Mouse (Mus musculus) c-Kit-negative CD71-positive TER-119-positive erythroid progenitor cells, embryonic 14.5 days (primary cell): ENCODE data around the gene Ifnl2.
A peak's percentile ranks its signal among the peaks of the same experiment; 100 is the strongest.
"Not testable (repeated sequence)": the region's sequence is repeated elsewhere in the genome, so short reads cannot be mapped to it uniquely, and the experiment has no call there.

Experiments
- DNase-seq: peaks from one replicate; pipeline ENCODE4 v3.0.0-alpha.2; 2013; ENCODE audit warnings: low read depth, low spot score

Gene Ifnl2

GRCm38 (mm10) chr7:28510405-28510974 lies at the start of gene Ifnl2:
Gene Ifnl2 (minus strand): TSS chr7:28510455.
- DNase-seq: not testable (repeated sequence)

- no peak for DNase-seq
These were observed 48.2 kb upstream of the Ifnl2 start for GRCm38 (mm10) chr7:28558486-28558885.

DNA sequence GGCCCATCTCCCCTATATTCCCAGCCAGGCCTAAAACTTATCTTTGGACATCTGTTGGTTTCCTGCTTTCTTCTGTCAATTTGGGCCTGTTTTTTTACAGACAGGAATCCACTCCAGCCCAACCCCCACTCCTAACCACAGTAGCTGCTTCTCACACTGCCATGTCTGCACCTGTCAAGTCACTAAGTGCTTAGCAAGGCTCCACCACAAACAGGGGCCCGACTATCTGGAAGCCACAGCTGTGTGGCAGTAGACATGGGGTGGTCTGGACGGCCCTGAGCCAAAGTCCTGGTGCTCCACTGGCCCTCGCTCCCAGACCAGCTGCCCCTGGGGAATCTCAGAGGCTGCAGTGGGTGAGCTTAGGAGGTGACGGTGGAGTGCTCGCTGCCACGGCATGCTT lies 47.5 kb upstream of the Ifnl2 start:
- no peak for DNase-seq

DNA sequence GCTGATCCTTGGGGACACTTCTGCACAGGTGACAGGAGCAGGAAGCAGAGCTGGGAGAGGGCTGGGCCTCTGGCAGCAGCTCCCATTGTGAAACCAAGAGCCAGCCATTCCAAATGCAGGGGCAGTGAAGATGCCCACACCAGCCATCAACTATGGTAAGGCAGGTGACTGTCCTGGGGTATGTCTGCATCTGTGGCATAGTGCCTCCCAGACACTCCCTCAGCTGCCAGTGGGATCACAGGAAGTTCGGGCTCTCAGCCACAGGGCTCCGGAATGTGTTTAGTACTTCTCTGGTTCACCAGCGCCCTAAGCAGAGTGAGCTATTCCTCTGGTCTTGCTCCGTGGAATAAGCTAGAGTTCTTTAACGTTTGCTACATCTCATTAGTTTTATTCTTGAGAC lies 46.8 kb upstream of the Ifnl2 start:
- DNase-seq: no peak

- no peak for DNase-seq
These were observed 45.8 kb upstream of the Ifnl2 start for GRCm38 (mm10) chr7:28555939-28556535.

- no peak for DNase-seq
These were observed 42.8 kb upstream of the Ifnl2 start for GRCm38 (mm10) chr7:28553076-28553475.

GRCm38 (mm10) chr7:28547628-28548027 lies 37.4 kb upstream of the Ifnl2 start:
- DNase-seq: no peak

- no peak for DNase-seq
These were observed 36.9 kb upstream of the Ifnl2 start, which contains the start of gene Nccrp1 for GRCm38 (mm10) chr7:28547154-28547553. Gene Nccrp1 (minus strand): TSS chr7:28547254.

DNA sequence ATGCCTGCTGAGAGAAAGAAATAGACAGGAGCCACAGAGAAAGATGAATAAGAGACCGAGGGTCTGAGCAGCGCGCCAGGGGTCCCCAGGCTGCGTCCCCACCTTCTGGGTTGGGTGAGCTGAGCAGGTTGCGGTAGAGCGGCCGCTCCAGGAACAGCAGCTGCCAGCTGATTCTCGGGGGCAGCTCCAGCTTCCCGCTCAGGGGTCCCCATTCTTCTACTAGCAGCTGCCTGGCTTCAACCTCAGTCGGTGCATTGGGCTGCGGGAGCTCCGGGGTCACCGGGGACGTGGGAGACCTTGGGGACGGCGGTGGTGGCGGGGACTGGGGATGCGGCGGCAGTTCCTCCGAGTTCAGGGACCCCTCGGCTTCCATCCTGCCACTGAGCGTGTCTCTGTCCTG lies 36.4 kb upstream of the Ifnl2 start:
- no peak for DNase-seq

GRCm38 (mm10) chr7:28545891-28546210 lies 35.6 kb upstream of the Ifnl2 start:
- no peak for DNase-seq

GRCm38 (mm10) chr7:28545048-28545890 lies 35.0 kb upstream of the Ifnl2 start:
- DNase-seq: no peak

DNA sequence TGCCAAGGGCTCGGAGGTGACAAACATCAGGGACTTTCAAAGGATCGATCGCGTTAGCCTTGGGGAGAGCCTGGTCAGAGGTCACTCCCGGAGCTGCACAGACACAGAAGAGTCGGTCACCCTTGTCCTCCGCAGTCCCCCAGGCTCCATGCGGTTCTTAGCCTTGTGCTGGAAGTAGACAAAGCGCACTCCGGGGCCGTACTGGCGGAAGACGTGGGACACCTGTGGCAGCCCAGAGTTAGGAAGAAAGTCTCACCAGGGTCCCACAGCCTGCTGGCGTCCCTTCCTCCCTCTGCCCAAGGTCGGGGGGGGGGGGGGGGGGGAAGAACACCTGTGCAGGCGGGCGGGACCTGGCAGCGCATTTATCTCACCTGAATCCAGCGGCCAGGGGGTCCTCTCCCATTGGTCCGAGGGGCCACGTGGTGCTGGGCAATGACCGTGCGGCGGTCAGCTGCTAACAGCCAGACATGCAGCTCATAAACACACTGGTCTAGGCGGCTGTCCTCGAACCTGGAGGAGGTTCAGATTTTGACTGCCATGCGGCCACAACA lies 33.9 kb upstream of the Ifnl2 start:
- DNase-seq: no peak

DNA sequence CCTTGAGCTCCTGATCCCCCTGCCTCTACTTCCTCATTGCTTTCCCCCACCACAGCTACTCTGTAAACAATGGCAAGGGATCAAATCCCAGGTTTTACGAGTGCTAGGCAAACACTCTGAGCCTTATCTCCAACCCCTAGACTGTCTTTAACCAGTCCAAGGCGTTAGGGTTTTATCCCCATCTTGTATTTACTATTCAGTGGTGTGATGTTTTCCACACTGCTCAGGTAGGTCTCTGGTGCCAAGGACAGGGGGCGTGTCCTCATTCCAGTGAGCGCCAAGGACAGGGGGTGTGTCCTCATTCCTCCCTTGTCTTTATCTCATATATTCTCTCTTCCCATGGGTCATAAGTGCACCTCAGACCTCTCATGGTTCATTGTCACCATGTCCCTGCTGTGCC lies 30.3 kb upstream of the Ifnl2 start, which contains the start of gene Sycn:
Gene Sycn (plus strand): TSS at position 360 of the 400 bp plus-strand sequence.
- DNase-seq: no peak

- DNase-seq: not testable (repeated sequence)
These were observed 28.6 kb upstream of the Ifnl2 start for GRCm38 (mm10) chr7:28538886-28539285.

- DNase-seq: no peak
These were observed 21.8 kb upstream of the Ifnl2 start for GRCm38 (mm10) chr7:28532005-28532404.

GRCm38 (mm10) chr7:28527922-28528719 lies 17.9 kb upstream of the Ifnl2 start:
- peak; percentile 50 for DNase-seq

DNA sequence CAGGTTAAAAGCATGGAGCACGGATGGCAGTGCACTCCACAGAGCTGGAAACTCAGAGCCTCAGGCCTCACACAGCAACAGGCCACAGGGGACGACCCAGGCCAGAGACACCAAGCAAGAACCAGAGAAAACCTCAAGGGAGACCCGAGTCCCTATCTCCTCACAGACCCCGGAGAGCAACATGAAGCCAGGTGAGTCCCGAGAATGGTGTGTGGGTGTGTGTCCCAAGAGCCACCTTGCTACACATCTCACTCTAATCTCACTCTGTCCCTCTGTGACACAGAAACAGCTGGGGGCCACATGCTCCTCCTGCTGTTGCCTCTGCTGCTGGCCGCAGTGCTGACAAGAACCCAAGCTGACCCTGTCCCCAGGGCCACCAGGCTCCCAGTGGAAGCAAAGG lies 12.3 kb upstream of the Ifnl2 start, which contains the start of gene Ifnl3:
Gene Ifnl3 (plus strand): TSS at position 301 of the 400 bp plus-strand sequence.
- DNase-seq: not testable (repeated sequence)

- DNase-seq: no peak
These were observed 1.2 kb upstream of the Ifnl2 start for GRCm38 (mm10) chr7:28511441-28511840.

DNA sequence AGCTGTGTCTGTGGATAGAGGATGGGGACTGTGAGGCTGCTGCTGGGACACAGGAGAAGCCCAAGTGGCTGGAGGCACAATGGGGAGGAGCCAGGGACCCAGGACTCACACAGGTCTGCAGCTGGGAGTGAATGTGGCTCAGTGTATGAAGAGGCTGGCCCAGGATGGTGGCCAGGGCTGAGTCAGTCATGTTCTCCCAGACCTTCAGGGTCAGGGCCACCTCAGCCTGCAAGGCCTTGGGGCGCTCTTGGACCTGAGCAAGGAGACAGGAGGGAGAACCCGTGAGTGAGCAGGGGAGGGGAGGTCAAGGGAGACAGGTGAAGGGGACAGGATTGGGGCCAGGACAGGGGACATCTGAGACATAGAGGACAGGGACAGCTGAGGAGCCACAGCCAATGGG lies 1.1 kb downstream of the Ifnl2 start:
- not testable (repeated sequence) for DNase-seq

DNA sequence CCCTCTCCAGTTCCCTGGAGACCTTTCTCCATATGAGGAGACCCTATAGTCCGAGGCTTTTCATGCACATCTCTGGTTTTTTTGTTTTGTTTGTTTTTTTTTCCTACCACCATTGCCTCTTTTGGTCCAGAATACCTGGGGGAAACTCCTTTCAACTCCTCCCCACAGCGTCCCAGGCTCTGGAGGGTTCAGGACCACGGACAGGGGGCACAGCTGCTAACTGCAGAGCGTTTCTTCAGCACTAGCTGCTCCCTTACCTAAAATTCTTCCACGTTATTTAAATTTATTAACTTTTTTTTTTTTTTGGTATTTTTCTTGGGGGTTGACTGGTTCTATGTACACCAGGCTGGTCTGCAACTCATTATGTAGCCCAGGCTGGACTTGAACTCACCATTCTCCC lies 4.7 kb downstream of the Ifnl2 start:
- DNase-seq: no peak

DNA sequence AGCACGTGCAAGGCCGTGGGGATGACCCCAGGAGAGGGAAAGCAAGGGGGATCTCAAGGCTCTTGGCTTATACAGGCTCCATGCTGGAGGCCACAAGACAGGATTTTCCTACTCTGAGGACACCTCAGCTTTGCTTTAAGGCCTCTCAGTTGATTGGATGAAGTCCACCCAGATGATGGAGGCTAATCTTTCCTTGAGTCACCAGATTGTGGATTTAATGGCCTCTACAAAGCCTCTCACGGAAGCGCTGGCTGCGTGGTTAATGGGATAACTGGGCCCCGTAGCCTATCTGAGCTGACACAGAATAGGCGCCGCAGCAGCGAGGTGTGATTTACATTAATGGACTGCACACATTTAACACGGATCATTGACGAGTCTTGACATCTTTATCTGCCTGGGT lies 14.8 kb downstream of the Ifnl2 start:
- DNase-seq: no peak

DNA sequence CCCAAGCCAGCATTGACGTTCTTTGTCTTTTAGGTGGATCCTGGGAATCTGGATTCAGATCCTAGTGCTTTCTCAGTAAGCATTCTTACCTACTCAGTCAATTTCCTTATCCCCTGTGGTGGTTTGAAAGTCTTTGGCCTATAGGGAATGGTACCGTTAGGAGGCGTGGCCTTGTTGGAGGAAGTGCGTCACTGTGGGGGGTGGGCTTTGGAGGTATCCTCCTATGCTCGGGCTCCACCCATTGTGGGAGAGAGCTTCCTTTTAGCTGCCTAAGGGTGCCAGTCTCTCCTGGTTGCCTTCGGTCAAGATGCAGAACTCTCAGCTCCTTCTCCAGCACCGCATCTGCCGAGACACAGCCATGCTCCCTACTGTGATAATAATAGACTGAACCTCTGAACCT lies 17.9 kb downstream of the Ifnl2 start:
- DNase-seq: no peak
